Mouse (Mus musculus) layer of hippocampus, adult 9-10 months (tissue): ENCODE results near the gene Ccdc88c.
A peak's percentile ranks its signal among the peaks of the same experiment; 100 is the strongest.

Source experiments
- DNase-seq: peaks from one replicate; pipeline ENCODE4 v3.0.0; 2022; ENCODE audit warnings: low spot score

Gene Ccdc88c

DNA sequence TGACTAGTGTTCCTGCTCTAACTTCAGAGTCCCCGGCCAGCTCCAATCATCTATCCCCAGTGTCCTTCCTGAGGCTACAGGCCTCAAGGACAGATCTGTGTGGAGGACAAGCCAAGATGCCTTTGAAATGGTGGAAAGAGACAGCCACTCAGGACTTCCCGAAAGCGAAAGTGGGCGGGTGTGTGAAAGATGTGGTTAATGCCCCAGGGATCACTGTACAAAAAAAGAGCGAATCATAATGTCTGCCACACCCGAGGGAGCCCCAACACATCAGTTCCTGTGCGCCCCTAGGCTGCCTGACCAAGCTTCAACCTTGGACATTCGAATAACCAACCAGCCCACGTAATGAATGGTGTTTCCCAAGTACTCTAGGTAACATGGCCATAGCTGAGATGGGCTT is 100.6 kb downstream of the Ccdc88c start:
- no peak for DNase-seq

DNA sequence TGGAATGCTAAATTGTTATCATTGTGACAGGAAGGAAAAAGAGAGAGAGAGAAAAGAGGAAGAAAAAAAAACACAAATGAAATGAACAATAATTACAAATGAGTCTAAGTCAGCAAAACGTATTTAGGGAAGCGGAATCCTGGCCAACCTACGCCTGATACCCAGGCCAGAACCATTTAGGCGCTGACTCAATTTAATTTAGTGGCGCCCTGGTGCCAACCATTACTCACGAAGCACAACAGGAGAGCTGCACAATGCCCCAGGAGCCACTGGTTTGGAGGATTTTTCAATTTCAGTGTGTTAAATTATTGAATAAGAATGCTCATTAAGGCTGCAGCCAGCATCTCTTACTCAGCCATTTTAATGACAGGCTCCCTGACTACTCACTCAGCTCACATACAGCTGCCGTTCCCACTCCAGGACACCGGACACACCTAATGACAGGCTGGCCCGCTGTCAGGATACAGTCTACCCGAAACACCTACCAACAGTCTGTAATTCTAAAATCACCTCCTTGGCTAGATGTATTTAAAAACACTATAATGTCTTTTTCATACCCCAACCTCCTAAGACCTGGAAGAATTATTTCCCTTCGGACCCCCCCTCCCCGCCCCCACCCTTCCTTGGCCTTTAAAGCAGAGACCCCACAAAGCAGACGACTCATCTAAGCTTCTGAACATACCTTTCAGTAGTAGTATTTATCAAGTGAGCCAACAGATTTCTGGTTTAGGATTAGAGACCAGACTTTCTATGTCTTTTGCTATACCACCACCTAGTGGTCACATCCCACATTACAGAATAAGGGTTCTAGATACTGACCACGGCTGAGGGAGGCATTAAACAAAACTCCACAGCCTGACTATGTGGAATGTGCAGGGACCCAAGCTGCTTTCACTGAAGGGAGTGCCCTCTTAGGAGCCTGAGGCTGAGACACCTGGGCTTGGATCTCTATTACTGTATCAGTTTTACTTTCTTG is 102.9 kb downstream of the Ccdc88c start:
- DNase-seq, result peak; percentile 89

DNA sequence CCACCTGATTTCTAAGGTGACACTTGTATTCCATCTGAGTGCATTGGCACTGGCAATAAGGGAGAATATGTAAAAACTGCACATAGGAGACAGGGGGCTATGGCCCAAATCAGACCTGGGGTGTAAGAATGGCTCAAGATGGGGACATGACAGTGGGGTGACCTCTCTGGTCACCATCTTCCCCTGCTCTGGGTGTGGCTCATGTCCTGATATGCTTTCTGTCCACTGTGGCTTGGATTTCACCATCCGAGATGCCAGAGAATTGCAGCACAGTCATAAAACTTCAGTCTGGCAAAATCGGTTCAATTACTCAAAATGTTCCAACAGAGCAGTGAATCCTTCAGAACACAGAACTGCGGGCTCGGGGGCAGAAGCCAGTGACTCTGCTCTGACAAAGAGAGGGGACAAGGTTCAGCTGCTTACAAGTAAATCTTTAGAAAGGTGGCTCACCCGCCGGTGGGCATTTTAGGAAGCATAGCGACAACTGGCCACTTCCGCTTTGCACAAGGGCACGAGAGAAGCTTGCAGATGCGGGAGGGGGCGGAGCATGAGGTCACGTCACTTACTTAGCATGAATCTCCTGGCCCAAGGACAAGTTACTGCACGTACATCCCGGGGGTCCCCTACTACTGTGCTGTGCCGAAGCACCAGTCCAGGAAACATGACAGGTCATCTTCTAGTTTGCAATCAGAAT is 104.1 kb downstream of the Ccdc88c start:
- no peak for DNase-seq

DNA sequence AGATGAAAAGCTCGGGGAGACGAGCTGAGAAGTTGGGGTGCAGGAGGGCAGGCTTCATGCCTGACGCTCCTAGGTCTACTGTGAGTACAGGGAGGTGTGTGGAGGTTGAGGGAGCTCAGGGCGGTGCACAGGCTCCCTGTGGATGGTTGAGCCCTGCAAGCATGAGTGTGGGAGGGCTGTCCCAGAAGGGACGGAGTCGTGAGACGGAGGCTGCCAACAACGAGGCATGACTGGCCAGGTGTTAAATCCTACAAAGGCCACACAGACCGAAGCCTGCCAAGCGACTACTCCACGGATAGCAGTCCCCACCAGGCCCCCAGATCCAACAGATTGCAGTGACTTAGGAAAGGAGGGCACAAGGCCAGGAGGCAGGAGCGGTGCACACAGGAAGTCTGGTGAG is 118.1 kb downstream of the Ccdc88c start:
- no peak for DNase-seq

DNA sequence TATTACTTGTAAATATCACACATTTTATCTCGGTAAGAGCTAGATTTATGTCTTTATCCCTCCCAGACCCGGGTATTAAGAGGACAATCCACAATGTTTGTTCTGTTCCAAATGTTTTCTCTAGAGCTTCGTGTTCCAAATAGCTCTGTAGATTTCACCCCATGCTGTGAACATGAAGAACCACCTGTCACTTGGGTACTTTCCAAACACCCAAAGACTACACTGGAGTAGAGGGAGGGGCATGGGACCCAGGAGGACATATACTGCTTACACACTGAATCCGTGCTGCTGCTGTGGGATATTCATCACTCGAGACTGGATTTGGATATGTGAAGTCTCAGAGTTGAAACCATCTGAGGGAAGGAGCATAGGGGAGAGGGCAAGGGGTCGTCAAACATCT is 119.1 kb downstream of the Ccdc88c start:
- DNase-seq, result no peak

DNA sequence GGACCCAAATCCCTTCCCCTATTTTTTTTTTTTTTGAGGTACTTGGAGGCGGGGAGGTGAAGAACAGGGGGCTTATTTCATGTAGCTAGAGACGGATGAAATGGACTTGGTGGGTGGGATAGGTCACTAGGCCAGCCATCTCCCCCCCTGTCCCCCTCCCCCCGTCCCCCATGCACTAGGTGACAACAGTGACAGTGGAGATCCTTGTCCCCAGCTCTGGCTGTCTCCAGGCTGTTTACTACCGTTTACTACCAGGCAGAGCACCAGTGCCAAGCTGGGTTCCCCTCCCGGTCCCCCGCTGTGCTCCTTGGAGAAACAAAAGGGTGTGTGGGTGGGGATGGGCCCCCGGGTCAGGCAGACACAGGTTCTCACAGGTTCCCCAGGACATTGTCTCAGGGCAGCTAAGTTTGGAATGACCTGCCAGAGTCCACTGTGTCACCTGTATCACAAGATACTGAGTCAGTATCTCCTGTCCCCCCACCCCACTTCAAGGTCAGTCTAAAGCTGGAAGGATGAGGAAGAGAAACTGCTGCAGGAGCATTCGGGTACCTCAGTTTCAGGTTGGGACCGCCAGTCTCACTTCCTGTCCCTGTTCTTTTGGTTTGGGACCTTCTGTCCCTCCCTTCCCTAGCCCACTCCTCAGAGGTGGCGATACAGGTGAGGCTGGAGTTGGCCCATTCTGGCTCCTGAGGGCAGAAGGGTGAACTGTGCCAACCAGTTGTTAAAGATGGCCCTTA is 120.4 kb downstream of the Ccdc88c start:
- DNase-seq, result no peak

DNA sequence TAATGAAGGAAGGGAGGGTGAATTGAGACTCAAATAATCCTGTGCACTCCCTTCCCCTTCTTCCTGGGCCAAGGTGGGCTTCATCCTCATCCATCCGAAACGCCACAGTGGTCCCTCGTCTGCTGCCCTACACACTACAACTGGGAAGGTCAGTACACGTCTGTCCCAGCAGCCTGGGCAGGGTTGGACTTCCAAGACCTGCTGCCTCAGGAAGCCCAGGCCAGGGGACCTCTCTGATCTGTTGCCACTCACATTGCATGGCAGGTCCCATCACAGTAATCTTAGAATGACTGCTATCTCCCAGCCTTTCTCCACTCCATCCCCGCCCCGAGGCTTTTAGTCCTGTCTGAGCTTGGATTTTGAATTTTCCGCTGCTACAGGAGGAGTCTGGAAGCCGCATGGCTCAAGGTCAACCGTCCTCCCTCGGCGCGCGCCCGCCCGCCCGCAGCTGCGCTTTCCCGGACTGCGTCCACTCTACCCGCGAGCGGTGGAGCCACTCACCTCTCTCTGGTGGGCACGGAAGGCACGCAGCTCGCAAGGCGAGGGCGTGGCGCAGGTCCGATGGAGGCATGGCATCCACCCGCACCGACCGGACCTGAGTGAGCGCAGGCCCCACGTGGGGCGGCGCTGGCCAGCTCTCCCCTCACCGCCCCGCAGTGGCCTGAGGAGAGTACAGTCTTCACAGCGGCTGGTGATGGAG is 121.1 kb downstream of the Ccdc88c start, which contains the start of gene Gpr68:
Gpr68 (minus strand) TSS at position 601 of the 700 bp plus-strand sequence.
- DNase-seq, result no peak

DNA sequence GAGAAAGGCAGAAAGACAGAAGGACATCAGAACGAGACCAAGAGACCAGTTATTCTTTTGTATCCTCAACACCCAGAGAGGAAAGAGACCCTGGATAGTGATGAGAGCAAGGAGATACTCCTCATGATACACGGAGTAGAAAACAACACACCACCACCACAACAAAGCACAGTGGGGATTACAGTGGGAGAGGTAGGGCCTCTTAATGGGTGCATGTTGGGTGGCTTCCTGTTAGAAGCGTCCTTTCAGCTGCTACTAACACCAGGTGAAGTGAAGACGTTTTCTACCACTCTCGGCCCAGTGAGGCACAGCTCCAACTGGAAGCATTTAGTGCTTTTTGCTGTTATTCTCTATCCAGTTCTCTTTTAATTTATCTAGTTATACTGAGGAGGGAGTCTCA is 122.0 kb downstream of the Ccdc88c start:
- no peak for DNase-seq

DNA sequence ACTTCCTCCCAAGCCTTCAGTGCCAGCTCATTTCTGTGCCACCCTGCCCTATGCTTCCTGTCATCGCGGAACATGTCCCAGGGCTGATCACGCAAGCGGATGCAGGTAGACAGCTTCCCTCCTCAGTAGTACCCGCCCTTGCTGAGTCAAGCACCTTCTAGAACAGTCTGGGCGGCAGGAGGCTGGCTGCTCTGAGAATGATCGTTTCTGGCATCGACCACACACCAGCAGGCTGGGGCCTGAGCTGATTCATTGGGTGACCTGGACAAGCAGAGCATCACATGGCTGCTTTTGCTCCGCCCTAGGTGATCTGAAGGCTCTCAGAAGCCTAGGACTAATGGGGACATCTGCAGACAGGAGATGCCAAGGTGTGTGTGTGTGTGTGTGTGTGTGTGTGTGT is 125.1 kb downstream of the Ccdc88c start:
- no peak for DNase-seq

DNA sequence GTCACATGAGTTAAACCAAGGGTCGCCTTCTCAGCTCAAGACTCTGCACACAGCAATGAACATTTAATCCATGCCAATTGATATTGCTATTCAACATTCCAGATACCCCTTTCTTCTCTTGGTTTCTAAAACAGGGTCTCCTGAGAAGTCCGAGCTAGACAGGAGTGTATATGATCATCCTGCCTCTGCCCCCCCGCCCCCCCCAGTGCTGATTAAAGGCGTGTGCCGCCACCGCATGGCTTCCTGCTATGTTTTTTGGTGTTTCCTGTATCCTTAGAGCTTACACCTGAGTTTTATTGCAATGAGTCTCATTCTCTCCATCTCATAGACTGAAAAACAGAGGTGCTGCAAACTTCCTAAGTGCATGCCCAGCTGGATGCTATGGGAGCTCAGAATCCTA is 127.5 kb downstream of the Ccdc88c start:
- DNase-seq, result no peak

DNA sequence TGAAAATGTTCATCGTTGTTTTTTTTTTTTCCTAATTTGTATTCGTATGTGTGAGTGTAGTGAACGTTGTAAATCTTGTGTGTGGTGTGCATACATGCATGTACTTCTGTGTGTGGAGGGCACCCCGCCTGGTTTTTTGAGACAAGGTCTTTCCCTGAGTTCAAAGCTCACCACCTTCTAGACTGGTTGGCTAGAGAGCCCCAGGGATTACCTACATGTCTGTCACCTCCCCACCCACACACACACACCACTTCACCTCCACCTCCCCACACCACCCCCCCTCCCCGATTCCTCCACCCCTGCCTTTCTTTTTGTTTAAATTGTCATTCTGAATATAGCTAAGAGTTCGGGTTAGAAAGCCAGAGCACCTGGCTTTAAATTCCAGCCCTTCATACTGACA is 128.0 kb downstream of the Ccdc88c start:
- DNase-seq, result no peak

DNA sequence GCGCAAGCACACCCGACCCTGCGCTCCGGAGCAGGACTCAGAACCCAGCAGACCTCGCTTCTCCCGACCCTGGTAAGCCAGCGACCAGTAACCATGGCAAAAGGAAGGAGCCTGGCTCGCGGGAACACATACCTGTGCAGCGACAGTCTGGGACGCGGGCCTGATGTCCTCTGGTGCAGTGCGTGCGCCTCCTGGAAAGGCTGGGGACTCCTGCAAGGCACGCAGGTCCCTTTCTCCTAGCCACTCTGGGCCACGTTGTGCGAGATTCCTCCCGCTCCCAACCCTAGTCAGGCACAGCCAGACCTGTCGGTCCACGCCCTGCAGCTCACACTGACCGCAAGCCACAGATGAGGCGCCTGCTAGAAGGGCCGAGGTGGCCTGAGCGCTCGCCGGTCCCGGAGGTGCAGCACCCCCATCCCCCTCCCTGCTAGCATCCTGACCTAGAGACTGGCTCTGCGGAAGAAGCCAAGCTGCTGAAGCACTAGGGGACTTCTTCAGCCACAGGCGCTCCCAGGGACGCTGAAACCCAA is 129.7 kb downstream of the Ccdc88c start:
- no peak for DNase-seq

DNA sequence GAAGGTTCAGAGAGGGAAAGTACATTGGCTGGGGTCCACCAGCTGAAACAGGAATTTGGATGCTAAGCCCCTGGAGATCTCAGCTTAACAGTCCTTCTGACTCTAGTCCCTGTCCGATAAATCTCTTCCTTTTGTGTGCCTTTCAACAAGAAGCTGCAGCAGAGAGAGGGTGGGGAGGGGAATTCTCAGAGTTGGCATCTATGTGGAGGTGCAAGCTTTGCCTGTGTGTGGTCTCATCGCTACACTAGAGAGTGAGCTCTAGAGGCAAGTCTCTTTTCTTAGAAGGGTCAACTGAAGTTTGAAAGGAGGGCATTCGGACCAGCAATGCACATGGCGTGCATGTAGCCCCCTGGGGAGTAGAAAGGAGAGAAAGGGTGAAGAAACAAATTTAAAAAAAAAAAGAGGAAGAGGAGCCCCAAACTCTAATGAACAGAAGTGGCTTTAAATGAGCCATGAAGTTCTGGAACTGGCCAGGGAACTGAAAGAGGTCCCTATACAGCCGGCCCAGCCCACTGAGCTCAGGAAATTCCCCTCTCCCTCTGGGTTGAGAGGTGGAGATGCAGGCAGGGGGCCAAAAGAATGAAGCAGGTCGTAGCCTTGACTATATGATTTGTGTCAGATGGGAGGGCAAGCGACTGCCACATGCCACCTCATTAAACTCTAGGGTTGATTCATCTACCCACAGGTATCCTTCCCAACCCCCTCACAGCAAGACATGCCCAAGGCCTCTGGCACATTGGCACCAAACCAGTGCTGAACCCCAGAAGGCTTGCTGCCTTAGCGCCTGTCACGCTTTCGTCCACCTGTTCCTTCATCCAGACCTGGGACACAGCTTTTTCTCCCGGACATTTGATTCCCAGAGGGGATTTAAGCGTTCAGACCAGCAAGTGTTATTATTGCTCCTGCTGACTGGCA is 130.9 kb downstream of the Ccdc88c start:
- no peak for DNase-seq

DNA sequence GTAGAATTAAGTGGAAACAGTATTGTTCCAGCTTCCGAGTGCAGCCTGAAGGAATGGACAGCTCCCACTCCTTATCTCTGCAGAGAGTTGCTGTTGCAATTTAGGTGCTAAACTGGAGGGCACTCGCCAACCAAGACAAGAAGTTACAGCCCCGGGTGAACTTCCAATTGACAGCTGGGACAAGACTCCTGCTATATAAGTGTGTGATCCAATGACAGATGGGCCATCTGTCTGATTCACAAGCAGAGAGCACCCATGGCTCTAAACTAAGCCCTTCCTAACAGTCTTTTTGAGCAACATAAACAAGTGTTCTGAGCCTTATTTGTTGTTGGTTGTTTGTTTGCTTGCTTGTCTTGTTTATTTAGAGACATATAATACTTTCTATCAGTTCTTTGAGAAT is 132.2 kb downstream of the Ccdc88c start:
- DNase-seq, result no peak

DNA sequence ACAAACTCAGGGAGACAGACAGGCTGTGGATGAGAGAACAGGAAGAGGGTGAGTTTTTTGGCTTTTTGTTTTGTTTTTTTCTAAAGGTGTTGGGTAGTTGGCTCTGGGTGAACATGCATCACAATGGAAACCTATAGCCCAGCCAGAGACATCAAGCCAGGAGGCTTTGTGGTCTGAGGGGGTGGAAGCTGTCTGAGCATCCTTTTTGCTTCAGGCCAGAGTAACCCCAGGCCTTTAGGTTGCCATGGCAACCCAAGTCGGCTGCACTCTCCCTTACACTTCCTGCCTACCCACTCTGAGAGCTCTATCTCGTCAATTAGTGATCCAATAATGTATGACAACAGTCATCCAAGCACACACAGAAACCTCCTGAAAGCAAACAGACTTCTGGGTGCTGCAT is 133.4 kb downstream of the Ccdc88c start:
- no peak for DNase-seq

DNA sequence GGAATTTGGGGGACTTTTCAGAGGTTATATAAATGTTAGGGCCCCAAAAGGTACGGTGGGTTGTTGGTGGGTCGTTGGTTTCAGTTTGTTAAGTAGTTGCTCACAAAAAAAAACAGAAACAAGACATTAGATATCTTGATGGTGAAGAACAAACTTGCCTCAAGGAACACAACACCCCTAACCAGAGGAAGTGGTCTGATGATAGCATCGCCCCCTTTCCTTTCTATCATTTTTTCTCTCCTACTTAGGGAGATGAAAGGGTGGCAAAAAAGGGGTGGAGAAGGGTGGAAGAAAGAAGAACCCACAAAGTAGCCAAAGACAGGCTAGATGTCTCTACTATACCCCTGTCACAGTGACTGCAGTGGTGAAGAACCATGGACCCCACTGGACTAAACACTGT is 138.3 kb downstream of the Ccdc88c start:
- no peak for DNase-seq

DNA sequence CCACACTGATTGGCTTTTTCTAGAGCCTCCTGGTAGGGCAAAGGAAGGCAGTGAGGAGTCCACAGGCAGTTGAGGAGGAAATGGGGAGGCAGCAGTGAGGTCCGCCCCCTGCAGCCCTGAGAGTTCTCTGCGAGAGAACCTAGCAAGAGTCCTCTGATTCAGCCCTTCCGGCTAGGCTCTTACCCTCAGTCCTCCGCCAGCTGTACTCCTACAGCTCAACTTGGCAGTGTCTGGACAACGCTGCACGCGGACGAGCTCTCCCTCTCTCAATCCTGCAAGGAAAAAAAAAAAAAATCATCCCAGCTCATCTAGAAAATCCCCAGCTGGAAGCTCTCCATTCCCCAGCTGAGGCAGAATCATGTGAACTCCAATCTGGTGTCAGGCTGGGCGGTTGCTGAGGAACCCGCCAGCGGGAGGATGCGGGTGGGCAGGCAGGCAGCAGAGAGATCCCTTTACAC is 141.0 kb downstream of the Ccdc88c start:
- DNase-seq, result no peak

DNA sequence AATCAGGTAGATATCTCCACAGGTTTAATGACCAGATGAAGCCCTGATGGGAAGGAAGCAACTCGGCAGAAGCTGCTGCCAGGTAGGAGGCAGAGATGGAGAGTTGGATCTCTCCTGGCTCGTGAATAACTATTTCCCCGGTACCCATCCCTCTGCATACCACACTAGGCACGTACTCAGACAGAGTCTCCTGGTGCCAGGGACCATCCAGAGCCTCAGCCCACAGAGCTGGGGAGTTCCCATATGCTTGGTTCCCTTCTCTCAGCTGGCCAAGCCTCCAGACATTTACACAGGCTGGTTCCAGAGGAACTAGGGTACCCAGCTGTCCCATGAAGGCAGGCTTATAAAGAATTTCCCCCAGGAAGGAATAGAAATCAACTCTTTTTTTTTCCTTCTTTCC is 142.0 kb downstream of the Ccdc88c start:
- DNase-seq, result no peak

DNA sequence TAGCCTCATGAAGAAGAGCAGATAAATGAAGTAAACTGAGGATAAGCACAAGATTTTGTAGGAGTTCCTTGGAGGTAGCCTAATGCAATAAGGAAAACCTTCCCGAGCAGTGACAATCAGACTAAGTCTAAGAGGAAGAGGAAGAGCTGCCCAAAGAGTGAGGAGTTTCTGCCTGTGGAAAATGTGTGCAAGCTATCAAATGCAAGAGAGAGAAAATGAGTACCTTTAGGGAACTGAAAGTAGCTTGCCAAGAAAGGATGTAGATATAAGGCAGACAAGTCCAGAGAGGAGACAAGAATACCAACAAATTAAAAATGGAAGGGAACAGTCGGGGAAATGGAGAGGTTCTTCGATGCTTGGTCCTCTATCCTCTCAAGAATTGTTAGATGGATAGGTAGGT is 143.3 kb downstream of the Ccdc88c start:
- DNase-seq, result no peak

DNA sequence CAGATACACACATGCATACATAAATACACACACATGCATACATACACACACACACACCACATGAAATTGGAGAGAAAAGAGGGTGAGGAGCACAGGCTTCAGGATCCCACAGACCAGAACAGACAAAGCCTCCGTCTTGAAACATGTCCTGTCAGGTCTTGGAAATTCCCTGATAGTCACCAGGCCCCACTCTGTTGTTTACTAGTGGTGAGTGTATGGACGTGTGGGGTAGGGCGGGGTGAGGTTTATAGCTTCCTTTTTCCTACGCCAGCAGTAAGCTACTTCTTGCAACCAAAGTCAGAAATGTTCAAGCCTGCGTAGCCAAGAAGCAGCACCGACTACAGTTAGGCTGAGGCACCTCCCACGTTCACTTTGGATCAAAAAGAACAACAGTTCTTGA is 145.7 kb downstream of the Ccdc88c start:
- DNase-seq, result no peak

DNA sequence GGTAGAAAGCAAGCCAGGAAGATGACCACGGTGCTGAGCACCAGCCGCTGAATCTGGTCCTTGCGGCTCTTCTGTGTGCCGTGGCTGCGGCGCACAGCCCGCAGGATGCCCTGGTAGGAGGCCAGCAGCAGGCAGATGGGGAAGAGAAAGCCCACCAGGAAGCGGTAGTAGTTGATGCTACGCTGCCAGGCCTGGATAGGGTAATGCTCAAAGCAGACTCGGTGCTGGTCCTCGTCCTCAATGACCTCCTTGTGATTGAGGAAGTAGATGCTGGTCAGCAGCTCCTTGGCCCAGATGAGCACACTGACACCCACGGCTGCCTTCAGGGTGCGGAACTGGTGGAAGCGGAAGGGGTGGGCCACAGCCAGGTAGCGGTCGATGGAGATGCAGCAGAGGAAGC is 150.3 kb downstream of the Ccdc88c start:
- DNase-seq, result no peak
